Mouse (Mus musculus) limb, embryonic 11.5 days (tissue): Measurements from ENCODE around the gene Rab4b. TPM values are rescaled to one million over a fixed set of nuclear protein-coding genes. Genes with fewer than 3 reads are reported as not detected.

Experiments
- ATAC-seq: fragments of 200-750 bp; cut with Nextera tagmentation; 2 replicates; pipeline ENCODE4 v1.8.0; 2017; ENCODE audit warnings: low read depth; ENCODE audit not compliant: insufficient number of reproducible peaks, low FRiP score, low TSS enrichment
- DNase-seq: peaks from one replicate; pipeline ENCODE4 v3.0.0-alpha.2; 2015; ENCODE audit warnings: low spot score
- H3K27ac ChIP-seq: fragments of 300-500 bp; sonication (generic); replicated peaks from 2 replicates; pipeline ENCODE4 v1.5.1; 2014; ENCODE audit warnings: low read depth, mild to moderate bottlenecking, low read length
- H3K27me3 ChIP-seq: fragments of 300-500 bp; sonication (generic); 2 replicates; pipeline ENCODE4 v1.6.1; 2014; ENCODE audit warnings: mild to moderate bottlenecking, low read length, mixed read lengths; ENCODE audit not compliant: control insufficient read depth, insufficient read depth
- H3K36me3 ChIP-seq: fragments of 300-500 bp; sonication (generic); 2 replicates; pipeline ENCODE4 v1.6.1; 2014; ENCODE audit warnings: mild to moderate bottlenecking, low read length, moderate library complexity, mixed read lengths; ENCODE audit not compliant: control insufficient read depth, insufficient read depth
- H3K4me1 ChIP-seq: fragments of 300-500 bp; sonication (generic); 2 replicates; pipeline ENCODE4 v1.6.1; 2014; ENCODE audit warnings: low read length, mixed read lengths; ENCODE audit not compliant: control insufficient read depth, insufficient read depth
- H3K4me2 ChIP-seq: fragments of 300-500 bp; sonication (generic); 2 replicates; pipeline ENCODE4 v1.6.1; 2014; ENCODE audit warnings: low read depth, mild to moderate bottlenecking, moderate library complexity; ENCODE audit not compliant: severe bottlenecking
- H3K4me3 ChIP-seq: fragments of 300-500 bp; sonication (generic); 2 replicates; pipeline ENCODE4 v1.5.1; 2014; ENCODE audit warnings: low read depth, low read length
- H3K9ac ChIP-seq: fragments of 300-500 bp; sonication (generic); 2 replicates; pipeline ENCODE4 v1.6.1; 2014; ENCODE audit warnings: mild to moderate bottlenecking, low read length
- H3K9me3 ChIP-seq: fragments of 300-500 bp; sonication (generic); 2 replicates; pipeline ENCODE4 v1.6.1; 2016; ENCODE audit warnings: low read length; ENCODE audit not compliant: control insufficient read depth
- WGBS: fragments of 180-500 bp; shearing (Covaris S2); extraction: QIAGEN DNeasy Blood & Tissue Kit; methylation state at CpG from one replicate; pipeline ENCODE4 v1.1.7; 2014; 5-methylcytosine and 5-hydroxymethylcytosine counted together
- polyA plus RNA-seq: library from polyadenylated mRNA; unstranded; fragments of >200 nt; fragmentation: Nextera tagmentation; extraction: Ambion mirVana; gene quantifications from 2 replicates; pipeline ENCODE4 v1.2.1, GENCODE M21; 2014

Rab4b gene
- polyA plus RNA-seq, 1 experiment from 2014 or later: 55.1 TPM

- H3K36me3 ChIP-seq: peaks cover 45% of the 10 kb centered on the region
- peaks cover 15% of the 10 kb centered on the region for H3K4me1 ChIP-seq
- ATAC-seq (no peak), DNase-seq (no peak)
- H3K27ac ChIP-seq: no peak overlapping the region
- no peaks in the 10 kb centered on the region for H3K27me3 ChIP-seq
- H3K9me3 ChIP-seq: no peaks in the 10 kb centered on the region
- no peak overlapping the region for H3K9ac ChIP-seq
- no peak overlapping the region for H3K4me2 ChIP-seq
- no peak overlapping the region for H3K4me3 ChIP-seq
- 83% methylated on average over 4 of the region's 4 CpGs for WGBS
These were observed 15.0 kb upstream of the Rab4b start for GRCm38 (mm10) chr7:27193731-27194130.

GRCm38 (mm10) chr7:27192434-27192833, 13.7 kb upstream of the Rab4b start:
- Histone ChIP-seq H3K4me2 (no peak overlapping the region), H3K27me3 (no peaks in the 10 kb centered on the region), H3K4me3 (no peak overlapping the region), H3K4me1 (peaks cover 15% of the 10 kb centered on the region), H3K27ac (no peak overlapping the region), H3K9ac (no peak overlapping the region), H3K9me3 (no peaks in the 10 kb centered on the region), H3K36me3 (peaks cover 55% of the 10 kb centered on the region)
- ATAC-seq (no peak), DNase-seq (no peak)
- WGBS: 90% methylated on average over 5 of the region's 5 CpGs

GRCm38 (mm10) chr7:27189271-27189931, 10.7 kb upstream of the Rab4b start:
- 97% methylated on average over 10 of the region's 10 CpGs for WGBS
- no peak for ATAC-seq
- no peaks in the 10 kb centered on the region for H3K27me3 ChIP-seq

GRCm38 (mm10) chr7:27185986-27186385, 7.3 kb upstream of the Rab4b start:
- Histone ChIP-seq H3K9ac (no peak overlapping the region), H3K4me3 (no peak overlapping the region), H3K27ac (no peak overlapping the region), H3K27me3 (no peaks in the 10 kb centered on the region), H3K4me2 (no peak overlapping the region), H3K9me3 (no peaks in the 10 kb centered on the region), H3K4me1 (no peaks in the 10 kb centered on the region), H3K36me3 (peaks cover 48% of the 10 kb centered on the region)
- ATAC-seq (0 out of 2 replicates have a peak, but pooled peaks have one; percentile 6), DNase-seq (no peak)
- 89% methylated on average over 5 of the region's 5 CpGs for WGBS

More at GRCm38 (mm10) chr7:27189271-27189931, 10.7 kb upstream of the Rab4b start:
- H3K4me2 ChIP-seq: no peak overlapping the region
- peaks cover 6% of the 10 kb centered on the region; the same call in 1 of the 2 replicates for H3K4me1 ChIP-seq
- H3K4me3 ChIP-seq: no peak overlapping the region
- peaks cover 72% of the 10 kb centered on the region for H3K36me3 ChIP-seq
- no peak overlapping the region for H3K27ac ChIP-seq
- H3K9me3 ChIP-seq: no peaks in the 10 kb centered on the region
- no peak for DNase-seq
- H3K9ac ChIP-seq: no peak overlapping the region

GRCm38 (mm10) chr7:27184964-27185363, 6.3 kb upstream of the Rab4b start:
- Histone ChIP-seq H3K27ac (no peak overlapping the region), H3K9me3 (no peaks in the 10 kb centered on the region), H3K4me3 (no peak overlapping the region), H3K4me2 (no peak overlapping the region), H3K9ac (no peak overlapping the region), H3K27me3 (no peaks in the 10 kb centered on the region), H3K36me3 (peaks cover 39% of the 10 kb centered on the region), H3K4me1 (no peaks in the 10 kb centered on the region)
- 46% methylated on average over 3 of the region's 3 CpGs for WGBS
- ATAC-seq: no peak
- DNase-seq: peak; percentile 77

- Histone ChIP-seq H3K27me3 (no peaks in the 10 kb centered on the region), H3K36me3 (peaks cover 18% of the 10 kb centered on the region), H3K9ac (no peak overlapping the region), H3K9me3 (no peaks in the 10 kb centered on the region), H3K27ac (no peak overlapping the region), H3K4me2 (no peak overlapping the region), H3K4me1 (0 out of 2 replicates have a peak, but pooled peaks cover 3% of the 10 kb centered on the region), H3K4me3 (no peak overlapping the region)
- no peak for ATAC-seq
- no peak for DNase-seq
- whole genome bisulfite sequencing: 89% methylated on average over 1 of the region's 1 CpGs
These were observed 3.8 kb upstream of the Rab4b start for GRCm38 (mm10) chr7:27182498-27182897.

GRCm38 (mm10) chr7:27180837-27181695, 2.4 kb upstream of the Rab4b start, which contains the start of the genes Gm21983 and Mia:
Gene Gm21983, minus strand, starts transcription at chr7:27181086.
Gene Mia, minus strand, starts transcription at chr7:27181157.
- DNase-seq: no peak
- ATAC-seq: no peak
- H3K4me3 ChIP-seq: no peak within 1 kb of the TSS
- H3K36me3 ChIP-seq: peaks cover 11% of the 10 kb centered on the region
- WGBS: 65% methylated on average over 14 of the region's 14 CpGs
- no peaks in the 10 kb centered on the region for H3K27me3 ChIP-seq
- no peak within 1 kb of the TSS for H3K27ac ChIP-seq
- 0 out of 2 replicates have a peak, but pooled peaks cover 3% of the 10 kb centered on the region for H3K4me1 ChIP-seq
- H3K9me3 ChIP-seq: no peaks in the 10 kb centered on the region
- H3K4me2 ChIP-seq: no peak within 1 kb of the TSS
- H3K9ac ChIP-seq: no peak within 1 kb of the TSS

- no peak for ATAC-seq
- Histone ChIP-seq H3K4me2 (no peak overlapping the region), H3K4me3 (no peak overlapping the region), H3K27me3 (no peaks in the 10 kb centered on the region), H3K36me3 (peaks cover 2% of the 10 kb centered on the region; the same call in 1 of the 2 replicates), H3K9ac (no peak overlapping the region), H3K9me3 (no peaks in the 10 kb centered on the region), H3K4me1 (0 out of 2 replicates have a peak, but pooled peaks cover 3% of the 10 kb centered on the region), H3K27ac (no peak overlapping the region)
- no peak for DNase-seq
- WGBS: 84% methylated on average over 5 of the region's 5 CpGs
These were observed 1.3 kb upstream of the Rab4b start for GRCm38 (mm10) chr7:27180036-27180435.
